In the genomic region with DNA sequence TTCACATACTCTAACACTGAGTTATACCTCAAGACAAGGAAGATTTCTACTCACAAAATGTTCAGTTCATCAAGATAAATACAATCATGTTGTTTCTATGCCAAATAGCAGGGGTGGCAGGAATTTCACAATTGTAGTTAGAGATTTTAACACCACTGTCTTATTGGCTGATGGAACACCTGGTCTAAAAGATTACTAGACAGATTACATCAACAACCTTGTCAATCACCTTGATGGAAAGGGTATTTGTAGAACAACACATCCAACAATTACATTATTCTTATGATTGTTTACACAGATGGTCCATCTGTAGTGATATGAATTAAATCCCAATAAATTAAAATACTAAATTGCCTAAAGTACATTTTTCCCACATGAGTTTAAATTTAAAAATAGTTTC, we compare ENCODE assay signal across 23 mouse cellular contexts.
DNase-seq lines count a peak whose midpoint lies in the region; ATAC-seq lines count a peak whose summit lies in the region.
"Had no signal": no experiment of that assay in that cellular context is flagged by ENCODE, and none has a peak within 500 bp of the region (broad histone marks: within the 10 kb centered on the region; RNA-seq: fewer than 3 reads in every experiment).

No protein-coding gene starts in this region.

- H3K9me3 ChIP-seq in forebrain, embryonic 13.5 days (replicated peaks) = no peaks in the 10 kb centered on the region
- H3K9me3 ChIP-seq in forebrain, embryonic 12.5 days = no peaks in the 10 kb centered on the region
- H3K9me3 ChIP-seq in forebrain, embryonic 16.5 days (ENCODE audit: control insufficient read depth, low read length) = no peaks in the 10 kb centered on the region
- H3K9me3 ChIP-seq in forebrain, embryonic 10.5 days = no peaks in the 10 kb centered on the region
- no peaks in the 10 kb centered on the region for H3K9me3 ChIP-seq in midbrain, embryonic 11.5 days (ENCODE audit: control insufficient read depth, low read length)
- no peaks in the 10 kb centered on the region for H3K9me3 ChIP-seq in midbrain, embryonic 15.5 days
- H3K9me3 ChIP-seq: embryonic facial prominence, embryonic 10.5 days; embryonic facial prominence, embryonic 12.5 days had no signal

- H3K4me1 ChIP-seq in forebrain, embryonic 13.5 days = no peaks in the 10 kb centered on the region
- 0 out of 2 replicates have a peak, but pooled peaks cover 4% of the 10 kb centered on the region for H3K4me1 ChIP-seq in forebrain, embryonic 12.5 days
- no peaks in the 10 kb centered on the region for H3K4me1 ChIP-seq in forebrain, embryonic 16.5 days (replicated peaks; ENCODE audit: control insufficient read depth, insufficient read depth, low read length)
- peaks cover 12% of the 10 kb centered on the region for H3K4me1 ChIP-seq in forebrain, embryonic 10.5 days
- H3K4me1 ChIP-seq in midbrain, embryonic 11.5 days (ENCODE audit: control insufficient read depth, insufficient read depth, low read length) = no peaks in the 10 kb centered on the region
- H3K4me1 ChIP-seq in midbrain, embryonic 15.5 days = no peaks in the 10 kb centered on the region
- H3K4me1 ChIP-seq: embryonic facial prominence, embryonic 10.5 days; embryonic facial prominence, embryonic 12.5 days had no signal

- H3K27me3 ChIP-seq in forebrain, embryonic 13.5 days = no peaks in the 10 kb centered on the region
- H3K27me3 ChIP-seq in forebrain, embryonic 12.5 days = no peaks in the 10 kb centered on the region
- no peaks in the 10 kb centered on the region for H3K27me3 ChIP-seq in forebrain, embryonic 16.5 days (replicated peaks; ENCODE audit: control insufficient read depth, insufficient read depth, low read length)
- H3K27me3 ChIP-seq in forebrain, embryonic 10.5 days (ENCODE audit: poor library complexity, severe bottlenecking) = no peaks in the 10 kb centered on the region
- H3K27me3 ChIP-seq in midbrain, embryonic 11.5 days (ENCODE audit: control insufficient read depth, insufficient read depth, low read length) = no peaks in the 10 kb centered on the region
- no peaks in the 10 kb centered on the region for H3K27me3 ChIP-seq in midbrain, embryonic 15.5 days (replicated peaks)
- H3K27me3 ChIP-seq: CH12.LX; embryonic facial prominence, embryonic 12.5 days; Patski had no signal

- H3K36me3 ChIP-seq in forebrain, embryonic 13.5 days (ENCODE audit: poor library complexity, severe bottlenecking) = no peaks in the 10 kb centered on the region
- no peaks in the 10 kb centered on the region for H3K36me3 ChIP-seq in forebrain, embryonic 12.5 days (replicated peaks)
- no peaks in the 10 kb centered on the region for H3K36me3 ChIP-seq in forebrain, embryonic 16.5 days (ENCODE audit: control insufficient read depth, insufficient read depth)
- no peaks in the 10 kb centered on the region for H3K36me3 ChIP-seq in forebrain, embryonic 10.5 days (replicated peaks)
- no peaks in the 10 kb centered on the region for H3K36me3 ChIP-seq in midbrain, embryonic 11.5 days (ENCODE audit: control insufficient read depth, insufficient read depth, low read length)
- H3K36me3 ChIP-seq in midbrain, embryonic 15.5 days (replicated peaks) = no peaks in the 10 kb centered on the region
- H3K36me3 ChIP-seq: embryonic facial prominence, embryonic 10.5 days; embryonic facial prominence, embryonic 12.5 days; G1E had no signal

- H3K9ac ChIP-seq in forebrain, embryonic 13.5 days = no peak overlapping the region
- no peak overlapping the region for H3K9ac ChIP-seq in forebrain, embryonic 12.5 days
- no peak overlapping the region for H3K9ac ChIP-seq in forebrain, embryonic 16.5 days (replicated peaks; ENCODE audit: low read depth, low read length)
- no peak overlapping the region for H3K9ac ChIP-seq in midbrain, embryonic 11.5 days (ENCODE audit: low read length)
- H3K9ac ChIP-seq in midbrain, embryonic 15.5 days = no peak overlapping the region
- H3K9ac ChIP-seq: embryonic facial prominence, embryonic 12.5 days had no signal

- intact Hi-C loops in gastrocnemius, postnatal 14 days (cut with DNase I; ENCODE audit: low total_unique reads) = no loop called here

- H3K4me3 ChIP-seq in forebrain, embryonic 13.5 days = no peak overlapping the region
- no peak overlapping the region for H3K4me3 ChIP-seq in forebrain, embryonic 12.5 days (replicated peaks)
- no peak overlapping the region for H3K4me3 ChIP-seq in forebrain, embryonic 16.5 days (replicated peaks; ENCODE audit: low read length)
- no peak overlapping the region for H3K4me3 ChIP-seq in forebrain, embryonic 10.5 days
- H3K4me3 ChIP-seq in midbrain, embryonic 11.5 days (ENCODE audit: low read depth, low read length) = no peak overlapping the region
- no peak overlapping the region for H3K4me3 ChIP-seq in midbrain, embryonic 15.5 days
- H3K4me3 ChIP-seq: embryonic facial prominence, embryonic 10.5 days; embryonic facial prominence, embryonic 12.5 days had no signal

- peak; percentile 41; the same call in 1 of the 2 replicates for ATAC-seq in forebrain, embryonic 13.5 days
- no peak for ATAC-seq in forebrain, embryonic 12.5 days (ENCODE audit: low FRiP score)
- 0 out of 2 replicates have a peak, but pooled peaks have one; percentile 36 for ATAC-seq in forebrain, embryonic 16.5 days
- ATAC-seq in midbrain, embryonic 11.5 days (ENCODE audit: low FRiP score) = no peak
- ATAC-seq in midbrain, embryonic 15.5 days (replicated peaks) = no peak
- ATAC-seq: CD4-positive, CD25-positive, alpha-beta regulatory T cell, adult 4 months; Patski had no signal

- no peak overlapping the region for H3K27ac ChIP-seq in forebrain, embryonic 13.5 days
- no peak overlapping the region for H3K27ac ChIP-seq in forebrain, embryonic 12.5 days
- no peak overlapping the region for H3K27ac ChIP-seq in forebrain, embryonic 16.5 days (ENCODE audit: low read length)
- H3K27ac ChIP-seq in forebrain, embryonic 10.5 days = no peak overlapping the region
- H3K27ac ChIP-seq in midbrain, embryonic 11.5 days (ENCODE audit: low read depth, low read length) = no peak overlapping the region
- H3K27ac ChIP-seq in midbrain, embryonic 15.5 days = no peak overlapping the region
- H3K27ac ChIP-seq: embryonic facial prominence, embryonic 10.5 days; embryonic facial prominence, embryonic 12.5 days had no signal

- DNase-seq in forebrain, embryonic 10.5 days (ENCODE audit: extremely low spot score, low spot score) = no peak
- DNase-seq in midbrain, embryonic 11.5 days (ENCODE audit: low spot score, missing footprints) = peak; percentile 4
- peak; percentile 30 for DNase-seq in brain, embryonic 18.5 days (ENCODE audit: low read depth, low spot score)
- no peak for DNase-seq in gastrocnemius, postnatal 14 days
- DNase-seq: adrenal gland, adult 2 months; adrenal gland, postnatal 10 days; adrenal gland, postnatal 25 days; B cell, adult 2 months; cerebellum, adult 11 months; cerebellum, adult 18-20 months; cerebellum, adult 8-10 months; cerebellum, adult 9-11 months; cerebellum, postnatal 14 days had no signal

- no peak overlapping the region for H3K4me2 ChIP-seq in forebrain, embryonic 13.5 days
- no peak overlapping the region for H3K4me2 ChIP-seq in forebrain, embryonic 12.5 days
- no peak overlapping the region for H3K4me2 ChIP-seq in forebrain, embryonic 16.5 days (ENCODE audit: low read length)
- H3K4me2 ChIP-seq in midbrain, embryonic 11.5 days = no peak overlapping the region
- no peak overlapping the region for H3K4me2 ChIP-seq in midbrain, embryonic 15.5 days
- H3K4me2 ChIP-seq: embryonic facial prominence, embryonic 12.5 days had no signal

Comparison
In these comparisons a context has a peak if more than half of its experiments do, and no peak if none do; other contexts are left out.
1. ATAC-seq: peak in forebrain, embryonic 13.5 days (single experiment) and forebrain, embryonic 16.5 days (single experiment); none in forebrain, embryonic 12.5 days (single experiment), midbrain, embryonic 11.5 days (single experiment) and midbrain, embryonic 15.5 days (single experiment).
2. DNase-seq: peak in midbrain, embryonic 11.5 days (single experiment) and brain, embryonic 18.5 days (single experiment); none in forebrain, embryonic 10.5 days (single experiment) and gastrocnemius, postnatal 14 days (single experiment).